Mouse (Mus musculus) spleen, postnatal 10 days (tissue): ENCODE data around the gene Plxna2.
A peak's percentile ranks its signal among the peaks of the same experiment; 100 is the strongest.

Experiments
- DNase-seq, 2 experiments: peaks; one replicate each; pipeline ENCODE4 v3.0.0; 2021 to 2022; ENCODE audit warnings: low spot score in 2 of 2

Plxna2 gene

DNA sequence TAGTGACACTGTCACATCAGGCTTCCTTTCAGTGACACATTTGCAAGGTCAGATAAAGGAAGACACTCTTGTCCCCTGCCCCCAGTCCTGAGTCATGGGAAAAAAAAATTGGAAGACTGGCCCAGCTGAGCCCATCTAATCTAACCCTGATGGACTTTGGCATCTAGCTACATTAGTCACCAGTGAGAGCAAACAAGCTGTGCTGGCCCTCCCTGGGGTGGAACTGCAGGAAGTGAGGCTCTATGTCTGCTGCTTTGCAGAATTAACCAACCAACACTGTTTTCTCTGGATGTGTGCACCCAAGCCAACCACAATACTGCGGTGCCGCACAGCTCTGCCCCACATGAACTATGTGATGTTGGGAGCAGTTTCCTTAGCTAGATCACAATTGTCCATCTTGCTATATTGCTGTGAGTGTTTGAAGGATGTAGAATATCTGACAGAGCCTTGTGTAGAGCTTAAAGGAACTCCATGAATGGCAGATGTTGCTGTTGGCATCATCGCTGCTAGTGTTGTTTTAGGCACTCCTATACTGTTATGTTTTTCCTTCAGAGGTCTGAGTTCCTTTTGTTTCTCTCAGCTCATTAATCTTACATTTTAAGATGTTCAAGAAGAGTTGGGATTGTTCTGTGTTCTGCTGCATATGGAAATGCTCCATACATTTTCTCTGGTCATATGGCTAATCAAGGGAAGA is 42.6 kb downstream of the Plxna2 start:
- DNase-seq = no peak

DNA sequence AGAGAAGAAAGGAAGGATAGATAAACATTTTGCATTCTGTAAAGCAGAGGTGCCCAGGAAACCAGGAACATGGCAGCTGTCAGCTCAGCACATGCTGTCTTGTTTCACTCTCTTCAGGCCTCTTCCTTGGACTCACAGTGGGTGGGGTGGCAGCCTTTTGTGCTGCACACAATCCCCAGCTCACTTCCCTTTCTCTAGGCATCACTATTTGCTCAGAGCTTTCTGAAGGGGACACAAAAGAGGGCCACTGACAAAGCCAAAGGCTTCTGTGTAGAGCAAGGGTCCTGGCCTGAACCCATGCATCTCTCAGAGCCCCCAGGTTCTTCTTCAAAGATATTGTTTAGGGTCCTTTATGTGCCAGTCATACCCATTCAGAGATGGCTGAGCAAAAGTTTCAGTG is 45.0 kb downstream of the Plxna2 start:
- DNase-seq = no peak

DNA sequence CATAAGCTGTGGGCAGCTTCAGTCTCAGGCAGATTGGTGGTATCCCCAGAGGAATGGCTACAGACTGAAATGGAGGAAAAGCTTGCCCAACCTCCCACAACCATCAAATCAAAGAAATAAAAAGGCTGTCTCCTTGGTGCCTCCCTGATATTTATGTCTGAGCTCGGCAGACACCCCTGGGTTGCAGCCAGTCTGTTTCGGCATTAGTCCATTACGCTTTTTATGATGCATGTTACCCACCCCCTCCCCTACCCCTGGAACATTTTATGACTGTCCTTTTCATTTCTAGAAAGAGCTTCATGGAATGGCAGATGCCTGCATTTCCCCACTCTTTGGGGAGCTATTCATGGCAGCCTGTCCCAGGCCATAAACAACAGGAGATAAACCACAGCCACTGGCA is 47.7 kb downstream of the Plxna2 start:
- DNase-seq = no peak

DNA sequence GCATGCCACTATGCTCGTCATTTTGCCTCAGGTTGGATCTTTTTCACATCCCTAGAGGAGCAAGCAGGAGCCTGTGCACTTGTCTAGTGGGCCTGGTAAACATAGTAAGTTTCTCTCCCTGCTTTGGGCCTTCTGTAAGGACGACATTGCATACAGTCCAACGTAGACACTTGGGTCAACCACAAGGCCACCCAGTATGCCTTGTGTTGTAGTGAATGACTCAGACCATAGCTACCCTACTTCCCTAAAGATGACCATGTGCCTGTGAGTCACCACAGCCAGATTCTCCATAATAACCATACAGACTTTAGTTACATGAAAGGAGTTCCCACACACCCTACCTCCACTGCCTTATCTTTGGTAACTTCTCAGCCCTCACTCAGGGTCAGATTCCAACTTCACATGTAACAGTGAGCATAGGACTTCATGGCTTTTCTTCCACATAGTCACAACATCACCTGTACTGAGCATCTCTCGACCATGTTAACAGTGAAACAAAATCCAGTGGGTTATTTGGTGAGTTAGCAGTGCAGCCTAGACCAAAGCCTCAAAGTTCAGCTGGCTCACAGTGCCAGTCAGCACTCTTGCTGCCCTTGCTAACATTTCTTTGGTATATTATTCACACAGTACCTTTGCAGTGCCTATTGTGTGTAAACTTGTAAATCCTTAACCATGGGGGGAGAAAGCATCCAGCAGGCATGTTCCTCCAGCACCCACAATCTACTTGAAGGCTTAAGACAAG is 53.9 kb downstream of the Plxna2 start:
- no peak for DNase-seq

DNA sequence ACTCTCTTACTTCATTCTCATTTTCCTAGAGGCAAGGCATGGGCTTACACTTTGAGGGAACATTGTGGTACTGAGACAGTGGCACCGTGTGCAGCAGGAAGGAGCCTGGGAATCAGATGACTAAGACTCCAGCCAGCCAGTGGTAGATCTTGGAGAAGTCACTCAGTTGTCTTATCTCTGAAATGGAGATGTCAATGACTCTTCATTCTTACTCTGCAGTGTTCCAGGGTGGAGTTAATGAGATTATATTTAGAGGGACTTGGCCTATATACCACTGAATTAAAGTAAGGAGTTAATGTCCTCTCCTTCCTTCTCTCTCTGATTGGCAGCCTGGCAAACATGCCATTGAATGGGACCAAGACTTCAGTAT is 54.5 kb downstream of the Plxna2 start:
- no peak for DNase-seq

DNA sequence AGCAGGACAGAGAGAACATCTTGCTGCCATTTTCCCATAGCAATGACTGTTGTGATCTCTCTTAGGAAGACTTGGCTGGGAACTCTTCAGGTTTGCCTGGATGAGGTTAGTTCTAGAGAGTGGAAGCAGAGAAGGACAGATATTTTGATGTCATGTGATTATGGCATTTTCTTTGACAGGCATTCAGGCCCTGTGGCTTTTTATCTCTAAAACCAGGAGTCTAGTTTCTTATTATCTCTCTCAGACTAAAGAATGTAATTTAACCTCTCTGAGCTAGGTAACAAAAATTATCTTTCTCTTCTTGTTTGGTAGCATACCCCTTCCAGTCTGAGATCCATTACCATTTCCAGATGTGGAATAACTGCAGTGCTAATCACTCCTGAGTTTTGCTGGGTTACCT is 55.2 kb downstream of the Plxna2 start:
- DNase-seq = no peak

DNA sequence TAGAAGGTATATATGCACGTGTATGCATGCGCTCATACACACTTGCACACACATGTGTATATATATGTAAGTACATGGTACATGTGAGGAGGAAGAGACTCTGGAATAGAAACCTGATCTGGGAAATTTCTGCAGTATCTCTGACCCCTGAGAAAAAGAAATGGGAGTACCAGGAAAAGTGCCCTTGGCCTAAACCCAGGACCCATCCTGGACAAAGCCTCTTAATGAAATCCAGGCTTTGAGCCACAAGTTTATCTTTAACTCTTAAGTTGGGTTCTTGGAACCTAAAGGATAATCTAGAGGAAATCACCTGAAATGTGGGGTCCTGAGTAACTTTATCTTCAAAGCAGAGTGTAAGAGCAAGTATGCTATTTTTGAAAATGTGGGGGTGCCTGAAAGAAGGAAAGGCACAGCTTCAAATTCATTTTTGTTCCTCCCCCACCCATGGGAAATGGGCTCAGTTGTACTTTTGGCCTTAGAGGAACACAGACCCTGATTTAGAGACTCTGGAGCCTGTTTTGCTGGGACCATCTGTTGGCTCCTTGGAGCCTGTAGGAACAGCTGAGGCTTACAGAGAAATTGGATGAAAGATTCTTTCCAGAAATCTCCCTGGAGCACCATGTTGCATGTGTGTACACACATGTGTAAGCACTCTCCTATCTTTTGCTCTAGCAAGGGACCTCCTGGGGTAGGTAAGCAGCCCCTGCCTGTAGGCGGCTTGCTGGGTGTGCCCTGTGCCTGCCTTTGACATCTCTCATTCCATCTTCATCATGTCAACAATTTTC is 57.3 kb downstream of the Plxna2 start:
- DNase-seq = peak in 1 of 2 experiments; percentile 16

DNA sequence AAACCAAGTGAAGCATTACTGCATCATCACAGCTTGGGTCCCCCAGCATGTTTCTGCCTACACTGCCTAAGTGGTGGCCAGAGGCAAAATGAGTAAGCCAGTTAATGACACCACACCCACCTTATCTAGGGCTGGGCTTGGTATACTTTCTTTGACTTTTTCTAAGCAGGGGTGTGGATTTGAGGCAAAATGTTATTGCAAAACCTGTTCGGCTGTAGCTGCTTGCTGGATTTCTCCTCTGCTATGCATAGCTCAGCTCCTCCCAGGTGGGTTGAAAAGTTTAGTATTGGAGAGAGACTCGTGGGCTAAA is 57.8 kb downstream of the Plxna2 start:
- no peak for DNase-seq

DNA sequence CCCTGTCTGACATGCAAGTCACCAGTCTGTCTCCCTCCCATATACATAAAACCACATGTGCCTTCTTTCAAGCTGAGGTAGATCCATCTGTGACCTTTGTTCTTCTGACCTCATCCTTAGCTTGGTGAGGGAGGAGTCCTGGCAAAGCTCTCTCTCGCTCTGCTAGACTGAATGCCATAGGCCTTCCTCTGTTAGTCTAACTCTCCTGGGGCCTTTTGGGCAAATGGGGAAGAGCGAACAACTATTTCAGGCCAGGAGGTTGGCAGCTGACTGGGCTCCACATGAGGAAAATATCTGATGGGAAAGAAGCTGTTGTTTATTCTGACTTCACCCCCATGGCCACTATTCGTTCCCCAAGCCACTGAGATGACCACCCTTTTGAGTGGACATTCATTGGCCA is 59.9 kb downstream of the Plxna2 start:
- DNase-seq = no peak

DNA sequence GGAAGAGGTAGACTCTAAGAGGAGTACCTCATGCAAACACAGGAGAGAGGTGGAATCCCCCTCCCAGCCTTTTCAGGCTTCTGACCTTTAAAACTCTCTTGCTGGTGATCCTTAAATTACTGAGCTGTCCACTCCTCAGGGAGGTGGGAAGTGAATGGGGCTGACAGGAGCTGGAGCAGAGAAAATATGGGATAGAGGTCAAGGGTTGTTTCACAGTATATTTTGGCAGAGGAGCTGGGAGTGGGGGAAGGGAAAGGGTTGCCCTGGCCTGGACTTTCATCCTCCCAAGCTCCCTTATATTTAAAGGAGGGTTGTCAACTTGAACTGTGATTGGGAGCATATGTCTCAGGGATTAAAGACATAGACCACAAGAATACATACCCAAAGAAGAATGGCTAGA is 61.1 kb downstream of the Plxna2 start:
- no peak for DNase-seq

DNA sequence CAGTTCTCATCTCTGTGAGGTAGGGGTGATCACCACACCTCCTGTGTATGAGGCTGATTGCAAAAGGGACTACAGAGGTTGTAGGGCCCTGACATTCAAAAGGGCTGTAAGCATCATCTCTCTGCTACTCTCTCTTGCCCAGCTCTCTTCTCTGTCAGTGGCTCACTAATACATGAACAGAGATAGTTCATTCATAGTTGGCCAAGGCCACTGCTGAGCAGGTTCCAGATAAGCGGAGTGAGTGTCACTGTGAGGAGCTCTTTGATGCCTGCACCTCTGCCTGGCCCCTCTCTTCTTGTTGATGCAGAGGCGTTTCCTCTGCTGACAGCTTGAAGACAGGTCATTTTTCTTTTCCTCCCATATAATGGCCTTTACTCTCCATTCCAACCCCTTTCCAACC is 62.1 kb downstream of the Plxna2 start:
- no peak for DNase-seq

DNA sequence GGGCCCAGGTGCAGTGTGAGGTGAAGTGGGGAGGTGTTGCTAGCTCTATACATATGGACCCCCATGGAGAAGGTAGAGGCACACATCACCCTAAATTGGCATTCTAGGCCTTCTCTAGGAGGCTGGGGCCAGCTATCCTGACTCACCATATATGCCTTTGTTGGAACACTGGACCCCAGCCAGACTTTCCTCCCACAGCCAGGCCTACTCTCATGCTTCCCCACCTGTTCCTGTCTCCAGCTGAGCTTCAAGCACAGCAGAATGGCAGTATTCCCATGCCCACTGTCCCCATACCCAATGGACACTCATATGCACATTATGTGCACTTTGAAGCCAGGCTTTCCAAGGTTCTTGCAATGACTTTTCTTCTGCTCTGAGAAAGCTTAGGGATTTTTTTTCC is 64.0 kb downstream of the Plxna2 start:
- DNase-seq = no peak

DNA sequence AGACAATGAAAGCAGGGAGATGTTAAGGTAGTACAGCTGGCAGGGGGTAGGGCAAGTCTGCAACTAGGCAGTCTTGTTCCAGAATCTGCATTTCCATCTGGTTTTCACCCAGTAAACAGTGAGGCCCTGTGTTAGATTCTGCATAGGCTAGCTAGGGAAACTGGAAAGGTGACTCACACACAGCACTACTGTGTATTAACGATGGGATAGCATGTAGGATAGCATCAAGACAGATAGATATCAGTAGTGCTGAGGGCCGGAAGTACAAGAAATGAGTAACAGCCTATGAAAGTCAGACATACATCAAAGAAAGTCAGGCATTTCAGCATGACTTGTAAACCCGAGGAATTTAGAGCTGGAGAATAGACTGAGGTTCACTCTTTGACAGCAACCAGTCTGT is 65.1 kb downstream of the Plxna2 start:
- DNase-seq = no peak

DNA sequence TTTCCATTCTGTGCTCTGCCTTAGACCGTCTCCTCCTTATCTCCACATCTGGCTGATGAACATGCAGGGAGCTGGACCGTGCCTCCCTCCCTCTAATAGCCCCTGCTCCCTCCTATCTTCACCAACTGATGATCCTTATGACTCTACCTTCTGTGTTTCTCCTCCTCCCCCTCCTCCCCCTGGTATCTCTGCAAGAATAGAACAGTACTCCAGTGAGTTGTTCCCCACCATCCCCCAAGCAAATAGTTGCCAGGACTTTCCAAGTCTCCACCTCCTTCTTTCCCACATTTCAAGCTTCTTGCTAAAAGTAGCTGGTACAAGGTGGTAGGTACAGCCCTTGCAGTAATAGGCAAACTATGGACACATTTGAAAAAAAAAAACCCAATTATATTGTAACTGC is 67.9 kb downstream of the Plxna2 start:
- DNase-seq = no peak

DNA sequence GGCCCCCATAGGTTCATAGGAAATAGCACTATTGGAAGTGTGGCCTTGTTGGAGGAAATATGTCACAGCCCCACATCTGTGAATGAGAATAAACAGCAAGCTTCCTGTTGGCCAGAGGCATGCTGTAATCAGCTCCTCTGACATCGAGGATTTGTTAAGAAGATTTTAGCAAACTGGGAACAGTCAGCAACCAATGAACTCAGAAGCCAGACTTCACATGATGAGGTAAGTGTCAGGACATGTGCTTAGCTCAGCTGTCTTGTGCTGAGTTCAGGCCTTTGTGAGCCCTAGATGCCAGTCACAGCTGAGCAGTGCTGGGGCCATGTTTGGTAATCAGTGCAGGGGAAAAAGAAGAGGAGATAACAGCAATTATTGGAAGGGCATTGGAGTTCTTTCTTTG is 69.7 kb downstream of the Plxna2 start:
- no peak for DNase-seq

DNA sequence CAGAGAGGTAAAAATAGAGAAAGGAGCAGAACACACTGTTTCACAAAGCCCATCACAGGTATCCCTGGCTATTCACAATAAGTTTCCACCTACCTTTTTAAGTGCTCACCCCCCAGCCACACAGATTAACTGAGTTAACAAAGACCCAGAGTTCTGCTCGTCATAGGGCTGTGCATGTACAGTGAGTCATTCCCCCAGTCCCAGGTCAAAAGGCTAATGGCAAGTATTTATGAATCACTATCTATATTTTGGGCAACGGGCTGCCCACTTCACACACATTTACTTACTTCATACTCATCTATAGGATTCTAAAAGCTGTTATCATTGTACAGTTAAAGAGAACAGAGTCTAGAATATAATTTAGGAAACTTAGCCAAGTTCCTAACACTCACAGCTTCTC is 70.1 kb downstream of the Plxna2 start:
- DNase-seq = no peak

DNA sequence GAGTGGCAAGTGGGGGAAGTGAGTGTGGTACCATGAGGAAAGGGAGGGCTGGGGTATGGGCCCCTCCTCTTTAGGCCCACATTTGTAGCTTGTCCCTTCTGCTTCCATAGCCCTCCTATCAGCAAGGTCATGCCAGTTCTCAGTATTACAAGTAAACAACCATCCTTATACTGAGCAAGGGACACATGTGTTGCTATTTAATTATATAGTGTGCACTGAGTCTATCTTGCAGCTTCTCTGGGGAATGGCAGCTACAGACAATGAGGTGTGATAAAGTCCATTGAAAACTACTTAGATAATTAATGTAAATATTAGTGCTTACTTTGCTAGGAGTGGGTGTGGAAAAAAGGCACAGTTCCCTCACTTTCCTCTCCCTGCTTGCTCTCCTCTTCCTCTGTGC is 75.0 kb downstream of the Plxna2 start:
- DNase-seq = no peak

DNA sequence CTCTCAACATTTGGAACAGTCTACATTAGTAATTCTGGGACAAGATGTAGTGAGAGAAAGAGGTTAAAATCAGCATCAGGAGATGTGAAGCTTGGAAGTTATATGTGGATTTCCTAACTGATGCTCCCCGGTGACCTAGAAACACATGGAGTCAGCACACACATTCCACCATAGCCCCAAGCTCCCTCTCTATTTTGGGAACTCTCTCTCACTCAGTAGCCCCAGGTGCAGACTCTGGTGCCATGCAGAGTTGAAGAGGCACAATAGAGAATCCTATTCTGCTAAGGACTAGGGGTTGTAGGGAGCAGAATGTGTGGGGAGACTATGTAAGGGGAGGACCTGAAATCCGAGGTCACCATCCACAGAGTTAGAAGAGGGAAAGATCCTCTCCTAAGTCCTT is 75.5 kb downstream of the Plxna2 start:
- DNase-seq = no peak

DNA sequence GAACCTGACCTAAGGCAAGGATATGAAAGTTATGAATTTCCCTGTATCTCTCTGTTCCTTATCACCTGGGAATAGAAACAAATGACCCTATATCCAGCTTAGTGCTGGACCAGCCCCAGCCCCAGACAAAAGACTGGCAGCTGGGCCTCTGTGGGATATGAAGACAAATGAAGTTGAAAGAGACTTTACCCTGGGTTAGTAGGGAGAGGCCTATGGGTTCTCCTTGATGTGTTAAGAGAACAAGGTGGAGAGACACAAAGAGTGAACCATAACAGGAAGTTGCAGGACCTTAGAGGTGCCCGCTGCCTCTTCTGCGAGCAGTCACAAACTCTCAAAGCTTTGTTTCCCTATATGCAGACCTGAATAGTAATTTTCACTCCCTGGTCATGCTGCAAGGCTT is 76.8 kb downstream of the Plxna2 start:
- no peak for DNase-seq

DNA sequence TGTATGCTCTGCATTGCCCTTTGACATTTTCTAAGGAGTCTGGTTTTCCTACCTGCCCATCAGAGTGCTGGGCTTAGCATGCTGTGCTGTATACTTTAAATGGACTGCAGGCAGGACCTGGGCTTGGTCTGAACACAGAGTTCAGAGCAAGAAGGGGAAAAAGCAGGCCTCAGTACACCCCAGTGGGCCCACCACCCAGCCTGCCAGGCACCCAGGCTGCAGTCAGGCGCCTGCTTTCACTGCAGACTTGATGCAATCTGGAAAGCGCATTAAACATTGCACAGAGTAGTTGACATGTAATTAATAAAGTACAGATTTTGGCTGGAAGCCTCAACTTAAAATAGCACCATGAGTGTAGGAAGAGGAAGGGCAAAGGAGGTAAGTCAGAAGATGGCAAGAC is 79.4 kb downstream of the Plxna2 start:
- DNase-seq = no peak

DNA sequence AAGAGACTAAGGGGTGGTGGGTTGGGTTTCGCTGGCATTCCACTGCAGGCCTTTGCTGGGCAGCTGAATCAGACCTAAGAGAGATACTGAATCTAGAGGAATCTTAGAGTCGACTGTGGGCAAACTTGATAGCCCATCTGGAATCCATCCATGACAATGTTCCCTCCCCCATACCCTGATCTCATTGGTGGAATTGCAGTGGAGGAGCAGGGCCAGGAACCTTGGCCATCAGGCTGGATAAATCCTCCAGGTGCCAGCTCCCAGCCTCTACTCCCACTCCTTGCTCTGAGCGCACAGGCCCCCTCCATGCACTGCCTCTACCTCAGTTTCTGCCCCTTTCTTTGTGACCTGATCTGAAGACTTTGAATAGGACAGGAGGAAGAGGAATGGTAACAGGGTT is 81.3 kb downstream of the Plxna2 start:
- DNase-seq = no peak

DNA sequence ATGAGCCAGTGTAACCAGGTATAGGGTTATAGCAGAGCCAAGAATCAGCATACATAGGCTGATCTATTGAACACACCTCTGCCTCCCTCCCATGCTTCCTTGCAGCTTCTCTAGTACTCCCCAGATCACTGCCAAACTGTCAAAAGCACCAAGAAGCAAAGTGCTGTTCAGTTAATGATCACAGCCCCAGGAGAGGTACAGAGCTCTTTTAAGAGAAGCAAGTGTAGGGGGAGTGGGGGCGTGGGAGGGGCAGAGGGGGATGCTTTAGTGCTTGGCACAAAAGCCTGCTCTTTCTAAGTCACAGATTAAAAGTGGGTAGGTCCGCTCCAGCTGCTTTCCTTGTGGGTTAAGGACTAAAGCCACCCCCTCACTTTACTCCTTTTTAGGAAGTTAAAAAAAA is 85.2 kb downstream of the Plxna2 start:
- DNase-seq = no peak

DNA sequence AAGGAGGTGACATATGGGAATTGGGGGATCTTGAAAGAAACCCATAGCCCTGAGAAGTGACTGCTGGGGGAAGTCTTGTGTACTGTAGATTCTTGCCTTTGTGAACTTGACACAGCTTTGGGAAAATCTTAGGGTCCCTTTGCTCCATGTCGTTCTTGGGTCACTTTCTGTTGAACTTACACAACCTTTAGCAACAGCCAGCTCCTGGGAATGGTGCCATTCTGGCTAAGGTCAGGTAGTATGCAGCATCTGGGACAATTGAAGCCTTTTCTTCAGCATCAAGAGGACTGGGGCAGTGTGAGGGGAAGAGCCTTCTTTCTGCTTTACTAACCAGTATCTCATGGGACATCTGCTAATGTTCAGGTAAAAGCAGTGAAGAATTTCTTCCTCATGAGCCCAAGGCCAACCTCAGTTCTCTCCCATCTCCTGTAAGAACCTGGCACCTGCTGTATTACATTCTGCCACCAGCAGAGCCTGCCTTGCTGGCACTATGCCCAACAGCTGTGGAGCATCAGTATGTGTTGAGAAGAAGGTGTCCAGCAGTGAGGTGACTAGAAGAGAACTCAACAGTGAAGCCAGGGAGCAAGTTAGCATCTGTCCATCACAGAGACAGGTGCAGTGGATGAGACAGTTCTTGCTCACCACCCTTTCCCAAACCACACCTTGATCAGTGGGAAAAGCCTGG is 86.3 kb downstream of the Plxna2 start:
- peak in 1 of 2 experiments; percentile 37 for DNase-seq
